Comparison of ENCODE assay signal across 23 mouse cellular contexts in the genomic region with DNA sequence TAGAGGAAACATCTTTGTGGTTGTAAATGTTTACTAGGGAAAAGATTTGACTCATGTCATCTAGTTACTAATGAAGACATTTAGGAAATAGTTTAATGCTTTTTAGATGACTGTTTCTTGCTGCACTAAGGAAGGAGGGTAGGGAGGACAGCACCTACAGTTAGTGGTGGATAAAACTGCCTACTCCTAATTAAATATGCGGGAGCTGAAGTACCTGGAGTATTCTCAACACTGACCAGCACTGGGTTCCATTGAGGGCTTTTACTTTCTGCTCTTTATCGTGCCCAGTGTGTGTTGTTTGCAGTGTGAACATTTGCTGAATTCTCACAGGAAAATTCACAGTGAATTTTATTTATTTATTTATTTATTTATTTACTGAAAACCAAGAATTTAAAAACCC.
DNase-seq lines count a peak whose midpoint lies in the region; ATAC-seq and TF ChIP-seq lines count a peak whose summit lies in the region.
"Had no signal": no experiment of that assay in that cellular context is flagged by ENCODE, and none has a peak within 500 bp of the region (broad histone marks: within the 10 kb centered on the region; RNA-seq: fewer than 3 reads in every experiment).

No protein-coding gene starts in this region.

- no peak overlapping the region for H3K4me2 ChIP-seq in hindbrain, embryonic 12.5 days (replicated peaks)
- H3K4me2 ChIP-seq in hindbrain, embryonic 13.5 days, result no peak overlapping the region
- H3K4me2 ChIP-seq in midbrain, embryonic 11.5 days, result no peak overlapping the region
- H3K4me2 ChIP-seq in midbrain, postnatal 0 days (ENCODE audit: low read depth, low read length, poor library complexity, severe bottlenecking), result no peak overlapping the region
- H3K4me2 ChIP-seq in midbrain, embryonic 15.5 days, result no peak overlapping the region
- no peak overlapping the region for H3K4me2 ChIP-seq in midbrain, embryonic 16.5 days (ENCODE audit: low read length)
- H3K4me2 ChIP-seq: embryonic facial prominence, embryonic 12.5 days; forebrain, embryonic 13.5 days; forebrain, embryonic 15.5 days had no signal

- WGBS in hindbrain, embryonic 12.5 days, result 85% methylated on average over 2 of the region's 2 CpGs
- 80% methylated on average over 2 of the region's 2 CpGs for WGBS in hindbrain, embryonic 13.5 days
- 84% methylated on average over 2 of the region's 2 CpGs for WGBS in midbrain, embryonic 11.5 days
- WGBS in midbrain, postnatal 0 days, result 74% methylated on average over 2 of the region's 2 CpGs
- 80% methylated on average over 2 of the region's 2 CpGs for WGBS in midbrain, embryonic 15.5 days
- WGBS in midbrain, embryonic 16.5 days, result 77% methylated on average over 2 of the region's 2 CpGs

- no peaks in the 10 kb centered on the region for H3K36me3 ChIP-seq in hindbrain, embryonic 12.5 days
- no peaks in the 10 kb centered on the region for H3K36me3 ChIP-seq in hindbrain, embryonic 13.5 days
- no peaks in the 10 kb centered on the region for H3K36me3 ChIP-seq in midbrain, embryonic 11.5 days (ENCODE audit: control insufficient read depth, insufficient read depth, low read length)
- no peaks in the 10 kb centered on the region for H3K36me3 ChIP-seq in midbrain, postnatal 0 days (ENCODE audit: insufficient read depth, low read length)
- no peaks in the 10 kb centered on the region for H3K36me3 ChIP-seq in midbrain, embryonic 15.5 days (replicated peaks)
- H3K36me3 ChIP-seq in midbrain, embryonic 16.5 days (ENCODE audit: control insufficient read depth, insufficient read depth, low read length), result no peaks in the 10 kb centered on the region
- H3K36me3 ChIP-seq: embryonic facial prominence, embryonic 10.5 days; embryonic facial prominence, embryonic 12.5 days; forebrain, embryonic 15.5 days; G1E had no signal

- 0 out of 2 replicates have a peak, but pooled peaks have one; percentile 56 for ATAC-seq in hindbrain, embryonic 12.5 days (ENCODE audit: low FRiP score)
- no peak for ATAC-seq in hindbrain, embryonic 13.5 days (ENCODE audit: low FRiP score)
- no peak for ATAC-seq in midbrain, embryonic 11.5 days (ENCODE audit: low FRiP score)
- ATAC-seq in midbrain, postnatal 0 days (ENCODE audit: low FRiP score), result no peak
- ATAC-seq in midbrain, embryonic 15.5 days (replicated peaks), result 0 out of 2 replicates have a peak, but pooled peaks have one; percentile 51
- no peak for ATAC-seq in midbrain, embryonic 16.5 days
- ATAC-seq: activated CD4-positive, CD25-positive, alpha-beta regulatory T cell, adult 4 months; CD4-positive, CD25-positive, alpha-beta regulatory T cell, adult 4 months; forebrain, embryonic 13.5 days; forebrain, embryonic 15.5 days; Patski had no signal

- no peaks in the 10 kb centered on the region for H3K9me3 ChIP-seq in hindbrain, embryonic 12.5 days (replicated peaks)
- no peaks in the 10 kb centered on the region for H3K9me3 ChIP-seq in hindbrain, embryonic 13.5 days
- no peaks in the 10 kb centered on the region for H3K9me3 ChIP-seq in midbrain, embryonic 11.5 days (ENCODE audit: control insufficient read depth, low read length)
- no peaks in the 10 kb centered on the region for H3K9me3 ChIP-seq in midbrain, postnatal 0 days (ENCODE audit: low read length)
- H3K9me3 ChIP-seq in midbrain, embryonic 15.5 days, result no peaks in the 10 kb centered on the region
- H3K9me3 ChIP-seq in midbrain, embryonic 16.5 days (replicated peaks; ENCODE audit: control insufficient read depth, low read length, poor library complexity, severe bottlenecking), result no peaks in the 10 kb centered on the region
- H3K9me3 ChIP-seq: embryonic facial prominence, embryonic 10.5 days; embryonic facial prominence, embryonic 12.5 days; forebrain, embryonic 13.5 days; forebrain, embryonic 15.5 days; G1E had no signal

- no peak overlapping the region for H3K4me3 ChIP-seq in hindbrain, embryonic 12.5 days
- no peak overlapping the region for H3K4me3 ChIP-seq in hindbrain, embryonic 13.5 days
- H3K4me3 ChIP-seq in midbrain, embryonic 11.5 days (ENCODE audit: low read depth, low read length), result no peak overlapping the region
- no peak overlapping the region for H3K4me3 ChIP-seq in midbrain, postnatal 0 days (ENCODE audit: low read depth, low read length)
- no peak overlapping the region for H3K4me3 ChIP-seq in midbrain, embryonic 15.5 days
- no peak overlapping the region for H3K4me3 ChIP-seq in midbrain, embryonic 16.5 days (ENCODE audit: low read depth, low read length)
- H3K4me3 ChIP-seq: embryonic facial prominence, embryonic 10.5 days; embryonic facial prominence, embryonic 12.5 days; forebrain, embryonic 13.5 days; forebrain, embryonic 15.5 days had no signal

- H3K9ac ChIP-seq in hindbrain, embryonic 12.5 days, result no peak overlapping the region
- H3K9ac ChIP-seq in hindbrain, embryonic 13.5 days, result no peak overlapping the region
- no peak overlapping the region for H3K9ac ChIP-seq in midbrain, embryonic 11.5 days (ENCODE audit: low read length)
- no peak overlapping the region for H3K9ac ChIP-seq in midbrain, postnatal 0 days (replicated peaks; ENCODE audit: low read length, poor library complexity, severe bottlenecking)
- H3K9ac ChIP-seq in midbrain, embryonic 15.5 days, result no peak overlapping the region
- no peak overlapping the region for H3K9ac ChIP-seq in midbrain, embryonic 16.5 days (ENCODE audit: low read depth, low read length)
- H3K9ac ChIP-seq: embryonic facial prominence, embryonic 12.5 days; forebrain, embryonic 13.5 days; forebrain, embryonic 15.5 days had no signal

- TF ChIP-seq CTCF in midbrain, postnatal 0 days (IDR thresholded peaks at IDR 0.05), result no peak

- H3K27ac ChIP-seq in hindbrain, embryonic 12.5 days, result no peak overlapping the region
- H3K27ac ChIP-seq in hindbrain, embryonic 13.5 days, result no peak overlapping the region
- no peak overlapping the region for H3K27ac ChIP-seq in midbrain, embryonic 11.5 days (ENCODE audit: low read depth, low read length)
- no peak overlapping the region for H3K27ac ChIP-seq in midbrain, postnatal 0 days (ENCODE audit: low read depth, low read length)
- no peak overlapping the region for H3K27ac ChIP-seq in midbrain, embryonic 15.5 days
- H3K27ac ChIP-seq in midbrain, embryonic 16.5 days (ENCODE audit: low read length), result no peak overlapping the region
- H3K27ac ChIP-seq: embryonic facial prominence, embryonic 10.5 days; embryonic facial prominence, embryonic 12.5 days; forebrain, embryonic 13.5 days; forebrain, embryonic 15.5 days had no signal

- DNase-seq in midbrain, embryonic 11.5 days (ENCODE audit: low spot score, missing footprints), result peak; percentile 28
- no peak for DNase-seq in midbrain, postnatal 0 days (ENCODE audit: low spot score)
- DNase-seq: adrenal gland, adult 8-10 months; adrenal gland, postnatal 14 days; adrenal gland, postnatal 36 days; B cell, adult 2 months; cerebellum, adult 11-12 months; cerebellum, adult 2 months; cerebellum, postnatal 10 days; cerebellum, postnatal 25 days had no signal

- no peaks in the 10 kb centered on the region for H3K4me1 ChIP-seq in hindbrain, embryonic 12.5 days
- no peaks in the 10 kb centered on the region for H3K4me1 ChIP-seq in hindbrain, embryonic 13.5 days (replicated peaks)
- no peaks in the 10 kb centered on the region for H3K4me1 ChIP-seq in midbrain, embryonic 11.5 days (ENCODE audit: control insufficient read depth, insufficient read depth, low read length)
- H3K4me1 ChIP-seq in midbrain, postnatal 0 days (ENCODE audit: insufficient read depth, low read length), result no peaks in the 10 kb centered on the region
- no peaks in the 10 kb centered on the region for H3K4me1 ChIP-seq in midbrain, embryonic 15.5 days
- peaks cover 3% of the 10 kb centered on the region; the same call in 1 of the 2 replicates for H3K4me1 ChIP-seq in midbrain, embryonic 16.5 days (ENCODE audit: control insufficient read depth, insufficient read depth, low read length)
- H3K4me1 ChIP-seq: embryonic facial prominence, embryonic 10.5 days; embryonic facial prominence, embryonic 12.5 days; forebrain, embryonic 13.5 days; forebrain, embryonic 15.5 days had no signal

- H3K27me3 ChIP-seq in hindbrain, embryonic 12.5 days, result no peaks in the 10 kb centered on the region
- no peaks in the 10 kb centered on the region for H3K27me3 ChIP-seq in hindbrain, embryonic 13.5 days
- H3K27me3 ChIP-seq in midbrain, embryonic 11.5 days (ENCODE audit: control insufficient read depth, insufficient read depth, low read length), result no peaks in the 10 kb centered on the region
- no peaks in the 10 kb centered on the region for H3K27me3 ChIP-seq in midbrain, postnatal 0 days (ENCODE audit: insufficient read depth, low read length)
- no peaks in the 10 kb centered on the region for H3K27me3 ChIP-seq in midbrain, embryonic 15.5 days (replicated peaks)
- H3K27me3 ChIP-seq in midbrain, embryonic 16.5 days (ENCODE audit: control insufficient read depth, insufficient read depth, low read depth, low read length), result no peaks in the 10 kb centered on the region
- H3K27me3 ChIP-seq: CH12.LX; embryonic facial prominence, embryonic 12.5 days; forebrain, embryonic 13.5 days; forebrain, embryonic 15.5 days; Patski had no signal

Comparison
In these comparisons a context has a peak if more than half of its experiments do, and no peak if none do; other contexts are left out.
1. ATAC-seq: peak in hindbrain, embryonic 12.5 days (single experiment) and midbrain, embryonic 15.5 days (single experiment); none in hindbrain, embryonic 13.5 days (single experiment), midbrain, embryonic 11.5 days (single experiment), midbrain, postnatal 0 days (single experiment) and midbrain, embryonic 16.5 days (single experiment).